Mouse (Mus musculus): ENCODE measurements around the gene Unc13b. TPM values are rescaled to one million over a fixed set of nuclear protein-coding genes. Genes with fewer than 3 reads are reported as not detected.

The Unc13b gene
- total RNA-seq, 2 experiments from 2014 or later: 12.9 to 13.5 TPM

DNA sequence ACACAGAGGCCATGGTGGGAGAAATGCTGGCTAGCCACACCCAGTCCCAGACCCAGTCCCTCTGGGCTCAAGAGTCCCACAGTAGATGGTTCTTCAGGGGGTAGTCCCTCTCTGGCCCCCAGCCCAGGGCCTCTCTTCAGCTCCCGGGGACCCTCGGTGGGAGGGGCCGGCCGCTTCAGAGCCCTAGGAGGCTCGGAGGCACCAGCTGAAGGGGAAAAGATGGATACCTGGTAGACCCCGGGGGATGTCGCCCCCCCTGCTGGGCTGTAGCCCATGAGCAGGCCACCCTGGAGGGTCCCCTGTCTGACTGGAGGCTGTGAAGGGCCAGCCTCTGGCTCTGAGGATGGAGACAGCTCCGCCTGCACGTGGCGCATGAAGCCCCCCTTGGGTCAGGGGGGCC is 22.4 kb upstream of the Unc13b start:
- intact Hi-C loops (cut with DNase I): no loop called here
- no peak for DNase-seq

GRCm38 (mm10) chr4:43037860-43038566 is 20.7 kb upstream of the Unc13b start:
- DNase-seq: no peak
- intact Hi-C loops (cut with DNase I): no loop called here

- no peak for DNase-seq
- intact Hi-C loops (cut with DNase I): no loop called here
Observed at GRCm38 (mm10) chr4:43038567-43039495, 19.9 kb upstream of the Unc13b start.

DNA sequence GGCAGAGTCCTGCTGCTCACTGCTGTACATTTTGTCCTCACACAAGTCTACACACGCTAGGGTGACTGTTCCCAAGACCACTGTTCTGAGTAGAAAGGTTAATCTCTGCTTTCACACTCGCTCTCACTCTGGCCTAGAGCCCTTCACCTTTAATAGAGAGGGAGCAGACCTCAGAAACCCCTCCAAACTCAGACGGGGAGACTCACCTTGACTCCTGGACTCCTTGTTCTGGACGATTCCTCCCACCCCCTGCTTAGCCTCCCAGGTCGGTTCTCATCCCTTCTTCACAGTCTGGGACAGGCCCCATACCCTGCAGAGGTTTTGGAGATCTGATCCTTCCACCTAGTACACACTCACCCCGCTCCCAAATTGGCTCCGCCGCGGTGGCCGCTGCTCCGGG is 19.1 kb upstream of the Unc13b start:
- no peak for DNase-seq
- intact Hi-C loops (cut with DNase I): no loop called here

DNA sequence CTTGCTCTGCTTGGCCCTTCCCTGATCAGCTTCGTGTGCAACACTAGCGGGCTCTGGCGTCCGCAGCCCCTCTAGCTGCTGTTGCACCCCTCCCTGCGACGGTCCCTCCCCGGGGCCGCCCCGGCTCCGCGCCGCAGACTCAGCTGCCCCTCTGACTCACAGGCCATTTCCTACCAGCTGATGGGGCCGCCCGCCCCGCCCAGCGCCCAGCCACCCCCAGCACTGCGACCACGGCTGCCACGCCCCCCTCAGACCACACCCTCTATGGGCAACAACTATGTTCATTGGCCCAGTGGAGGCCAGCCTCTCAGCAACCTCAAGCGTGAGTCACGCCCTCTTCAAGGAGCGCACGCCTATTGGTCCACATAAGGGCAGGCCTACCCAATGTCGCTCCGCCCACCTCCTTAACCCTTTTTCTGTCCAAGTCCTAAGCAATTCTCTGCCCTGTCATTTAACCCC is 18.6 kb upstream of the Unc13b start:
- intact Hi-C loops (cut with DNase I): no loop called here

DNA sequence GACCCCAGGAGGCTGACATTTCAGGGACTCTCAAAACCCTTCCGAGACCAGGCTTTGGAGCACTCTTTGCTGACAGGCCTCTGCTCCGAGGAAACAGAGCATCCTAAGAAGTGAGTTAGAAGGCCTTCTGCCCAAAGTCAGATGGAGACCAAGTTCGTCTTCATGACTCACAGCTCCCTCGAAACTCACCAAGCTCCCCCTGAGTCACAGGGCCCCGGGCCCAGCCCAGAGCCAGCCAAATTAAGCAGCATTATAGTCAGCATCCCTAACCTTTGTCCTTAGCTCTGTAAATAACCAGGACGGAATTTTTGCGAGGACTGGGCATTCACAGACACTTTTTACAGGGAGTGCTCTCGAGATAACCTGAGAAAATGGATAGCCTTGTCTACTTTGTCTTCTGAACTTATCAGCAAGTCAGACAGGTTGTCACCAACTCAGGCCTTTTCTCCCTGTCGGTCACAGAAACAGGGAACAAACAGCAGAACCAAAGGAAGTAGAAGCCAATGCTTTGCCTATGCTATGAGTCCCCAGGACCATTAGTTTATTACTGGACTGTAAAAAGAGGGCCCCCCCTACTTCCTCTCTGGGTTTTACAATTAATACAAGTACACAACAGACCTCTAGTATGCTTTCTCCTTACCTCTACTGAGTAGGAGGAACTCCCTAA is 17.7 kb upstream of the Unc13b start:
- DNase-seq: no peak
- intact Hi-C loops (cut with DNase I): no loop called here

More for the DNA sequence above, 18.6 kb upstream of the Unc13b start:
- DNase-seq: peak; percentile 91 to 93

DNA sequence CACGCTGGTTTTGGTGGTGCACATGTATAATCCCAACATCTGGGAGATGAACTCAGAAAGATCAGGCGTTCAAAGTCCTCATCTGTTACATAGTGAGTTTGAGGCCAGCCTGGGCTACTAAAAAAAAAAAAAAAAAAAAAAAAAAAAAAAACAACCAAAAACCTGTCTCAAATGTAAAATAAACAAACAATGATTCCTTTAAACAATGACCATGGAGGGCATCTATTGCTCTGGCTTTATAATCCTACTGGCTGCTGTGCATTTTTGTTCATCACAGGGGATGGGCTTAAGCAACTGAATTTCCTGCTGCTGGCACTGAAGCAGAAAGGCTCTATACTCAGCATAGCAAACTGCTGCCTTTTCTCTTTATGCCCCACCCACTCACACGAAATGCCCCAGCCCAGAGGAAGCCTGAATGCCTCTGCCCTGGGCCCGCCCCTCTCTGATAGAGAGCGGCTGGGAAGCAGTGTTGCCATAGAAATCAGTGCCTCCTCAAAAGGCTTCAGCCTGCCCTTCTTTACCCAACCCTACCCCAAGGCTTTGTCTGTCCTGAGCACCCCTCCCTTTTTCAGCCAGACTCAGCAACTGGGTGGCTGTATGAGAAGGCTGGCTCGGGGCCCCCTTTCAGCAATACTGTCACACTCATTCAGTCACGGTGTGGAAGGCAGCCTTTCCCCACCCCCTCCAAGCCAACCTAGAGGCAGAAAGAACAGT is 15.0 kb upstream of the Unc13b start:
- peak; percentile 57 to 62 for DNase-seq
- intact Hi-C loops (cut with DNase I): no loop called here

- DNase-seq: peak; percentile 44 to 52
- intact Hi-C loops (cut with DNase I): no loop called here
Observed at GRCm38 (mm10) chr4:43044673-43045072, 14.1 kb upstream of the Unc13b start.

DNA sequence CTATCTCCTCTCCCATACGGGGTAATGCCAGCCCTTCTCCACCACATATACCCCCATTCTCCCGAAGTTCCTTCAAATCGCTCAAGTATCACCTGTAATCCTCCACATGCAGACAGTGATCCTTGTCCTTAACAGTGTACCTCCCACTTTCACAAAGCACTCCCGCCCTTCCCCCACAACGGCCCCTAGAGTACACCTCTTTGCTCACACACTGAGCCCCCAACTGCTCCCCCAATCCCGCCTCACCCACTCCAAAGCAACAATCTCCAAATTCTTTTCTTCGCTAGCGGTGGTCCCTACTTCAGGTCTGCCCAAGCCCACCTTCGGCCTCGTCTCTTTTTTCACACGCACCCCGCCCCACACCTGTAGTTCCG is 13.5 kb upstream of the Unc13b start:
- intact Hi-C loops (cut with DNase I): no loop called here

DNA sequence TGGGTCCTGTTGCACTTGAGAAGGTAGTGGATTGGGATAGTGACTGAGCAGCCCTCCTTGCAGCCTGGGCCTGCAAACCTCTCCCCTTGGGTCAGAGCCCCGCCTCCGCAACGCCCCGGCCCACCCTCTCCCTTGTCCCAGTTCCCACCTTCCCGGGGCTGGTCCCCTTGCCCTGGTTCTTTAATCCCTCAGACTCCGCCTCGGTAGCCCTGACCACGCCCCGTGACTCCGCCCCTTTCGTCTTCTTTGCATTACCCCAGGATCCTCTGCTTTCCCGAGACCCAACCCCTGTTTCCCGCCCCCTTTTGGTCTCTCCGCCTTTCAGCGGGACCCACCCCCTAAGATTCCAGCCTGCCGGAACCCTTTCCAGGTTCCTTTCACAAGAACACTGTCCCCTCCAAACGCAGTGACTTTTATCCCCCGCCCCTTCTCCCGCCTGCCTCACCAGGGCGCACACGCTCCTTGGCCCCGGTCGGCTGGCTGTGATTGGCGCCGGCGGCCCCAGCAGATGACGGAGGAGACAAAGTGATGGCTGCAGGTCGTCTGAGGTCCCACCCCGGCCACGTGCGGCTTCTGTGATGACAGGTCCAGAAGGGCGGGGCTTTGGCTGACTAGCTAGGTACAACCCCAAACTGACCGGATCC is 13.0 kb upstream of the Unc13b start, which contains the start of gene Fam214b:
Gene Fam214b, minus strand, starts transcription at position 562 of the 644 bp plus-strand sequence.
- DNase-seq: peak; percentile 97 to 99
- intact Hi-C loops (cut with DNase I): loop anchor here (2.0 kb wide), 2 partner anchors 199 to 515 kb away; no protein-coding TSS in a partner anchor

More for the DNA sequence above, 13.5 kb upstream of the Unc13b start:
- no peak for DNase-seq

- DNase-seq: no peak
- intact Hi-C loops (cut with DNase I): loop anchor here (1.0 to 2.0 kb wide), 4 partner anchors 69 to 514 kb away; no protein-coding TSS in a partner anchor
Observed at GRCm38 (mm10) chr4:43046607-43047006, 12.1 kb upstream of the Unc13b start.

DNA sequence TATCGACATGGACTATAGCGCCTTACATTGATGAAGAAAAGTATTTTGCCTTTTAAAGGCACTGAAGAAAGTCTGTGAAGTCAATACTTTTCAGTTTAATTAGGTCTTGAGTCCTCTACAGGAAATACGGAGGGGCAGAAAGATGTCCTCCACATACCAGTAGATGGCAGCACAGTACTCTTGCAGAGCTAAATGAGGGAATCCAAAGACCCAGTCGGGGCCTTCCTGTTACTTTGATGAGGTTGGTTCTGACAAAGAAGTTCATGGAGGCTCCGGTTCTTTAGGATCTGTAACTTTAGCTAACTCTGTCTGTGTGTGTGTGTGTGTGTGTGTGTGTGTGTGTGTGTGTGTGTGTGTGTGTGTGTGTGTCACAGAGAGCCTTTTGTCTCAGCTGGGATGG is 11.5 kb upstream of the Unc13b start:
- intact Hi-C loops (cut with DNase I): loop anchor here (1.0 to 2.0 kb wide), 4 partner anchors 68 to 514 kb away; no protein-coding TSS in a partner anchor
- peak; percentile 63 to 66 for DNase-seq

- peak; percentile 43 to 46 for DNase-seq
- intact Hi-C loops (cut with DNase I): no loop called here
Observed at GRCm38 (mm10) chr4:43052627-43053026, 6.1 kb upstream of the Unc13b start.

- intact Hi-C loops (cut with DNase I): no loop called here
Observed at GRCm38 (mm10) chr4:43057654-43058053, 1.1 kb upstream of the Unc13b start.

DNA sequence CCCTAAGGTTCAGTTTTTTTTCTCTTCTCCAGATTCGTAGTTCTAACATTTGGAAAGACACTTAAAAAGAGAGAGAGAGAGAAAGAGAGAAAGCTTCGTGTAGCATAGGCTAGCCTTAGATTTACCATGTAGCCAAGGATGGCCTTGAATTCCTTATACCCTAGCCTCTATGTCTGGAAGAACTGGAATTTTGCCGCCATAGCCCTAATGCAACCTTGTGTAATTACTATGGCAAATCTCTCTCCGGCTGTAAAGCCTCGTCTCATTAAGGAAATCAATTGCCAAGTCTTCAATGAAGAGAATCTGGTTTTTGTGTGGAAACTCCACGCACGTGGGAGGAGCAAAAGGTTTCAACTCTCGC is 381 bp upstream of the Unc13b start:
- DNase-seq: no peak
- intact Hi-C loops (cut with DNase I): no loop called here

More at GRCm38 (mm10) chr4:43057654-43058053, 1.1 kb upstream of the Unc13b start:
- no peak for DNase-seq

- intact Hi-C loops (cut with DNase I): no loop called here
Observed at GRCm38 (mm10) chr4:43059697-43060096, 944 bp downstream of the Unc13b start.

GRCm38 (mm10) chr4:43060286-43060685 is 1.5 kb downstream of the Unc13b start:
- intact Hi-C loops (cut with DNase I): no loop called here
- DNase-seq: no peak

More at GRCm38 (mm10) chr4:43059697-43060096, 944 bp downstream of the Unc13b start:
- DNase-seq: no peak

DNA sequence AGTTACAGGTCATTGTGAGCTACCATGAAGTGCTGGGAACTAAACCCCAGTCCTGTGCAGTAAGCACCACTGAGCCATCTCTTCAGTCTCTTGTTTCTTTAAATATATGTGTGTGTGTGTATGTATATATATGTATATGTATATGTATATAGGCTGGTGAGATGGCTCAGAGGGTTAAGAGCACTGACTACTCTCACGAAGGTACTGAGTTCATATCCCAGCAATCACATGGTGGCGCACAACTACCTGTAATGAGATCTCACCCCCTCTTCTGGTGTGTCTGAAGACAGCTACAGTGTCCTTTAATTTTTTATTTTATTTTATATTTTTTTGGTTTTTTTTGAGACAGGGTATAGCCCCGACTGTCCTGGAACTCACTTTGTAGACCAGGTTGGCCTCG is 6.7 kb downstream of the Unc13b start:
- DNase-seq: no peak
- intact Hi-C loops (cut with DNase I): no loop called here

DNA sequence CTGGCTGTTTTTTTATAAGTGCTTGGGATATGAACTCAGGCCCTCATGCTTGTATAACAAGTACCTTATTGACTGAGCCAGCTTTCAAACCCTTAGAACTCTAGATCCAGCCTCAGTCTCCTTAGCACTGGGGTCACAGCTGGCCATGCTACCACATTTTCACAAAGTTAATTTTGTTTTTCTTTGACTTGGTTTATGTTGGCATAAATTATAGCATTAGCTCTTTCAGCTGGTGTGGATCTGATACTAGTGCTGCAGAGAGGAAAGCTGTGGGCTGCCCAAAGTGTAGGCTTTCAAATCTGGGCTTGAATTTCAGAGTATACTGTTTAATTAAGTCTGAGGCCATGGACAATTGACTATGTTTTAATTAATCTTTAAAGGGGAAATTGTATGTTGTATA is 16.2 kb downstream of the Unc13b start:
- intact Hi-C loops (cut with DNase I): no loop called here
- no peak for DNase-seq
